In genomic region chr3:10126952-10127351, GRCm38 (mm10) we compare ENCODE assay signal across 12 mouse cellular contexts. TPM values are rescaled to one million over a fixed set of nuclear protein-coding genes. Genes with fewer than 3 reads are reported as not detected.
A peak's percentile ranks its signal among the peaks of the same experiment; 100 is the strongest.
DNase-seq lines count a peak whose midpoint lies in the region; ATAC-seq and TF ChIP-seq lines count a peak whose summit lies in the region.
"Had no signal": no experiment of that assay in that cellular context is flagged by ENCODE, and none has a peak within 500 bp of the region (broad histone marks: within the 10 kb centered on the region; RNA-seq: fewer than 3 reads in every experiment).

No protein-coding gene starts in this region.

- DNase-seq in embryonic facial prominence, embryonic 14.5 days (ENCODE audit: low spot score) = peak; percentile 48
- no peak for DNase-seq in embryonic facial prominence, embryonic 10.5 days (ENCODE audit: low spot score)
- DNase-seq in cerebellum, adult 9-10 months = peak; percentile 35
- peak; percentile 77 to 89 for DNase-seq in layer of hippocampus, adult 2 months (ENCODE audit: low spot score in 2 of 2)
- DNase-seq in midbrain, postnatal 0 days (ENCODE audit: low spot score) = peak; percentile 93
- DNase-seq in heart, postnatal 4 days = no peak
- DNase-seq in thymus, postnatal 4 days = no peak
- DNase-seq in thymus, postnatal 10 days (ENCODE audit: low spot score in 2 of 2) = no peak
- DNase-seq: kidney, postnatal 4 days; lung, postnatal 36 days; thymus, adult 2 months had no signal

- no peaks in the 10 kb centered on the region for H3K36me3 ChIP-seq in embryonic facial prominence, embryonic 14.5 days (ENCODE audit: control insufficient read depth, insufficient read depth, low read length)
- no peaks in the 10 kb centered on the region for H3K36me3 ChIP-seq in embryonic facial prominence, embryonic 10.5 days (replicated peaks)
- no peaks in the 10 kb centered on the region for H3K36me3 ChIP-seq in midbrain, postnatal 0 days (ENCODE audit: insufficient read depth, low read length)
- H3K36me3 ChIP-seq: heart, embryonic 13.5 days had no signal

- H3K27me3 ChIP-seq in embryonic facial prominence, embryonic 14.5 days (replicated peaks; ENCODE audit: control insufficient read depth, insufficient read depth, low read length) = no peaks in the 10 kb centered on the region
- H3K27me3 ChIP-seq in embryonic facial prominence, embryonic 10.5 days (replicated peaks; ENCODE audit: low read depth, poor library complexity, severe bottlenecking) = no peaks in the 10 kb centered on the region
- H3K27me3 ChIP-seq in midbrain, postnatal 0 days (ENCODE audit: insufficient read depth, low read length) = no peaks in the 10 kb centered on the region
- H3K27me3 ChIP-seq: heart, embryonic 13.5 days had no signal

- H3K9me3 ChIP-seq in embryonic facial prominence, embryonic 14.5 days (ENCODE audit: control insufficient read depth, low read length) = no peaks in the 10 kb centered on the region
- no peaks in the 10 kb centered on the region for H3K9me3 ChIP-seq in embryonic facial prominence, embryonic 10.5 days
- no peaks in the 10 kb centered on the region for H3K9me3 ChIP-seq in midbrain, postnatal 0 days (ENCODE audit: low read length)
- H3K9me3 ChIP-seq: heart, embryonic 13.5 days had no signal

- H3K4me2 ChIP-seq in embryonic facial prominence, embryonic 14.5 days (ENCODE audit: low read depth, low read length) = no peak overlapping the region
- no peak overlapping the region for H3K4me2 ChIP-seq in midbrain, postnatal 0 days (ENCODE audit: low read depth, low read length, poor library complexity, severe bottlenecking)
- H3K4me2 ChIP-seq: heart, embryonic 13.5 days had no signal

- H3K4me1 ChIP-seq in embryonic facial prominence, embryonic 14.5 days (ENCODE audit: control insufficient read depth, insufficient read depth, low read length) = no peaks in the 10 kb centered on the region
- H3K4me1 ChIP-seq in embryonic facial prominence, embryonic 10.5 days = no peaks in the 10 kb centered on the region
- no peaks in the 10 kb centered on the region for H3K4me1 ChIP-seq in midbrain, postnatal 0 days (ENCODE audit: insufficient read depth, low read length)
- H3K4me1 ChIP-seq: heart, embryonic 13.5 days had no signal

- 74% methylated on average over 10 of the region's 10 CpGs for WGBS in embryonic facial prominence, embryonic 14.5 days
- WGBS in embryonic facial prominence, embryonic 10.5 days = 87% methylated on average over 10 of the region's 10 CpGs
- WGBS in midbrain, postnatal 0 days = 50% methylated on average over 10 of the region's 10 CpGs

- no peak overlapping the region for H3K9ac ChIP-seq in embryonic facial prominence, embryonic 14.5 days (ENCODE audit: low read depth, low read length)
- H3K9ac ChIP-seq in midbrain, postnatal 0 days (replicated peaks; ENCODE audit: low read length, poor library complexity, severe bottlenecking) = no peak overlapping the region
- H3K9ac ChIP-seq: heart, embryonic 13.5 days had no signal

- no peak overlapping the region for H3K4me3 ChIP-seq in embryonic facial prominence, embryonic 14.5 days (ENCODE audit: low read depth, low read length)
- no peak overlapping the region for H3K4me3 ChIP-seq in embryonic facial prominence, embryonic 10.5 days
- peak overlapping the region; percentile 13; the same call in 1 of the 2 replicates for H3K4me3 ChIP-seq in layer of hippocampus, adult 2 months
- no peak overlapping the region for H3K4me3 ChIP-seq in midbrain, postnatal 0 days (ENCODE audit: low read depth, low read length)
- H3K4me3 ChIP-seq: heart, embryonic 13.5 days had no signal

- no peak for TF ChIP-seq CTCF in layer of hippocampus, adult 2 months (conservative IDR thresholded peaks at IDR 0.05)
- TF ChIP-seq CTCF in midbrain, postnatal 0 days (IDR thresholded peaks at IDR 0.05) = no peak

- H3K27ac ChIP-seq in embryonic facial prominence, embryonic 14.5 days (replicated peaks; ENCODE audit: low read depth, low read length) = no peak overlapping the region
- no peak overlapping the region for H3K27ac ChIP-seq in embryonic facial prominence, embryonic 10.5 days (replicated peaks)
- peak overlapping the region; percentile 94 for H3K27ac ChIP-seq in layer of hippocampus, adult 2 months
- peak overlapping the region; percentile 55; the same call in 1 of the 2 replicates for H3K27ac ChIP-seq in midbrain, postnatal 0 days (ENCODE audit: low read depth, low read length)
- H3K27ac ChIP-seq: heart, embryonic 13.5 days had no signal

- no peak for ATAC-seq in embryonic facial prominence, embryonic 14.5 days (ENCODE audit: low read depth)
- peak; percentile 79 for ATAC-seq in midbrain, postnatal 0 days (ENCODE audit: low FRiP score)

RNA-seq across cellular contexts. Expression of gene Gm9833, which starts 39.0 kb away (rescaled TPM):
- 3.7 and 3.8 TPM in 2 replicates for polyA plus RNA-seq in embryonic facial prominence, embryonic 14.5 days (2014; fragmentation: Nextera tagmentation; extraction: Ambion mirVana)
- 5.0 and 5.6 TPM in 2 replicates for polyA plus RNA-seq in embryonic facial prominence, embryonic 10.5 days (2016; fragmentation: Nextera tagmentation; extraction: Ambion mirVana)
- total RNA-seq in layer of hippocampus, adult 2 months (2021) = 10 to 100 TPM; 11.6 to 12.9 TPM
- total RNA-seq in midbrain, postnatal 0 days (2014; rRNA removed) = 4.9 and 5.8 TPM in 2 replicates
- 3.9 and 4.3 TPM in 2 replicates for polyA plus RNA-seq in midbrain, postnatal 0 days (2015; fragmentation: Nextera tagmentation; extraction: Ambion mirVana)
- total RNA-seq in heart, postnatal 4 days (2021) = 1 to 10 TPM; 3.6 to 5.6 TPM

Comparison
In these comparisons a context has a peak if more than half of its experiments do, and no peak if none do; other contexts are left out.
1. DNase-seq: peak in embryonic facial prominence, embryonic 14.5 days (single experiment), cerebellum, adult 9-10 months (single experiment), layer of hippocampus, adult 2 months (2 of 2) and midbrain, postnatal 0 days (single experiment); none in embryonic facial prominence, embryonic 10.5 days (single experiment), heart, postnatal 4 days (single experiment), thymus, postnatal 4 days (single experiment) and thymus, postnatal 10 days (0 of 2).
2. H3K27ac ChIP-seq: peak in layer of hippocampus, adult 2 months (single experiment) and midbrain, postnatal 0 days (single experiment); none in embryonic facial prominence, embryonic 14.5 days (single experiment) and embryonic facial prominence, embryonic 10.5 days (single experiment).